Mouse (Mus musculus): ENCODE data around the gene Doc2a.

- TF ChIP-seq CTCF (IDR thresholded peaks at IDR 0.05; ENCODE audit: extremely low read depth, insufficient read length, insufficient replicate concordance, low read depth, low read length) (no peak), POLR2A (IDR thresholded peaks at IDR 0.05; ENCODE audit: low read depth, low read length) (no peak)
Observed at GRCm38 (mm10) chr7:126806956-126807355, 40.3 kb upstream of the Doc2a start.

Data from small intestine, adult 2 months (tissue).